Mouse (Mus musculus) erythroblast, embryonic 14.5 days (primary cell): ENCODE data around the gene Klhdc7a.

Experiments
- GATA1 ChIP-seq: IDR thresholded peaks from 2 replicates; pipeline ENCODE4 v1.6.1; 2012; ENCODE audit warnings: low read length, inconsistent platforms, mixed read lengths
- TAL1 ChIP-seq: IDR thresholded peaks from 3 replicates; pipeline ENCODE4 v1.6.1; 2012; ENCODE audit warnings: low read length, inconsistent platforms, mixed read lengths

GRCm38 (mm10) chr4:139948591-139948990 is 19.2 kb downstream of the Klhdc7a start:
- no peak for TF ChIP-seq TAL1
- TF ChIP-seq GATA1, result no peak
